Mouse (Mus musculus) kidney, postnatal 4 days (tissue): ENCODE measurements at regions not wholly inside any gene's neighbourhood (a gene's known extent, or its start where the extent isn't known, plus 50 kb on each side); places are given as distances from the start of the nearest gene placed in this dataset.

ENCODE experiments used
- DNase-seq, 2 experiments: peaks; one replicate each; pipeline ENCODE4 v3.0.0; 2021; ENCODE audit warnings: mixed read lengths in 2 of 2

GRCm38 (mm10) chr9:26383996-26384395, 349.5 kb upstream of the B3gat1 start:
- no peak for DNase-seq

GRCm38 (mm10) chr9:26398635-26399034, 334.9 kb upstream of the B3gat1 start:
- no peak for DNase-seq

- DNase-seq, result no peak
Measured at GRCm38 (mm10) chr9:26422897-26423823, 310.4 kb upstream of the B3gat1 start.

GRCm38 (mm10) chr9:26435507-26435906, 298.0 kb upstream of the B3gat1 start:
- no peak for DNase-seq

- DNase-seq, result no peak
Measured at GRCm38 (mm10) chr9:26437244-26437643, 296.3 kb upstream of the B3gat1 start.

GRCm38 (mm10) chr9:26453924-26454323, 279.6 kb upstream of the B3gat1 start:
- DNase-seq, result no peak

- DNase-seq, result no peak
Measured at GRCm38 (mm10) chr9:26461081-26461480, 272.4 kb upstream of the B3gat1 start.

GRCm38 (mm10) chr9:26470694-26471392, 262.7 kb upstream of the B3gat1 start:
- no peak for DNase-seq

GRCm38 (mm10) chr9:26476341-26476740, 257.2 kb upstream of the B3gat1 start:
- DNase-seq, result no peak

GRCm38 (mm10) chr9:26480881-26481280, 252.6 kb upstream of the B3gat1 start:
- DNase-seq, result no peak

GRCm38 (mm10) chr9:26481890-26482289, 251.6 kb upstream of the B3gat1 start:
- no peak for DNase-seq

GRCm38 (mm10) chr9:26493740-26494139, 239.8 kb upstream of the B3gat1 start:
- DNase-seq, result no peak

GRCm38 (mm10) chr9:26502027-26502426, 231.5 kb upstream of the B3gat1 start:
- no peak for DNase-seq

GRCm38 (mm10) chr9:26505941-26506340, 227.6 kb upstream of the B3gat1 start:
- no peak for DNase-seq

GRCm38 (mm10) chr9:26518651-26519050, 214.9 kb upstream of the B3gat1 start:
- no peak for DNase-seq

- DNase-seq, result peak; percentile 23 to 43
Measured at GRCm38 (mm10) chr9:26519581-26520501, 213.7 kb upstream of the B3gat1 start.

GRCm38 (mm10) chr9:26524089-26524488, 209.4 kb upstream of the B3gat1 start:
- no peak for DNase-seq

GRCm38 (mm10) chr9:26528761-26529160, 204.8 kb upstream of the B3gat1 start:
- no peak for DNase-seq

- DNase-seq, result no peak
Measured at GRCm38 (mm10) chr9:26539042-26539441, 194.5 kb upstream of the B3gat1 start.

- DNase-seq, result no peak
Measured at GRCm38 (mm10) chr9:26548328-26548922, 185.1 kb upstream of the B3gat1 start.

- DNase-seq, result no peak
Measured at GRCm38 (mm10) chr9:26549118-26549517, 184.4 kb upstream of the B3gat1 start.

GRCm38 (mm10) chr9:26549551-26549950, 184.0 kb upstream of the B3gat1 start:
- DNase-seq, result no peak
